Mouse (Mus musculus) limb, embryonic 14.5 days (tissue): Measurements from ENCODE around the gene Cnnm4. TPM values are rescaled to one million over a fixed set of nuclear protein-coding genes. Genes with fewer than 3 reads are reported as not detected.
"Not testable (repeated sequence)": the region's sequence is repeated elsewhere in the genome, so short reads cannot be mapped to it uniquely, and the experiment has no call there.

Experiments
- ATAC-seq: fragments of 200-750 bp; cut with Nextera tagmentation; 2 replicates; pipeline ENCODE4 v1.8.0; 2017; ENCODE audit warnings: low read depth, moderate number of reproducible peaks, moderate TSS enrichment; ENCODE audit not compliant: low FRiP score
- DNase-seq: peaks from one replicate; pipeline ENCODE4 v3.0.0-alpha.2; 2015; ENCODE audit warnings: low spot score
- H3K27ac ChIP-seq: fragments of 300-500 bp; sonication (generic); replicated peaks from 2 replicates; pipeline ENCODE4 v1.5.1; 2014; ENCODE audit warnings: low read depth, mild to moderate bottlenecking, low read length, moderate library complexity, mixed read lengths
- H3K27me3 ChIP-seq: fragments of 300-500 bp; sonication (generic); 2 replicates; pipeline ENCODE4 v1.6.1; 2014; ENCODE audit warnings: low read length, mixed read lengths; ENCODE audit not compliant: control insufficient read depth, insufficient read depth
- H3K36me3 ChIP-seq: fragments of 300-500 bp; sonication (generic); 2 replicates; pipeline ENCODE4 v1.6.1; 2014; ENCODE audit warnings: mild to moderate bottlenecking, low read length, moderate library complexity, mixed read lengths; ENCODE audit not compliant: control insufficient read depth, insufficient read depth
- H3K4me1 ChIP-seq: fragments of 300-500 bp; sonication (generic); 2 replicates; pipeline ENCODE4 v1.6.1; 2014; ENCODE audit warnings: antibody characterized with exemption, low read length, mixed read lengths; ENCODE audit not compliant: control insufficient read depth, insufficient read depth
- H3K4me2 ChIP-seq: fragments of 300-500 bp; sonication (generic); replicated peaks from 2 replicates; pipeline ENCODE4 v1.6.1; 2014; ENCODE audit warnings: low read depth, mild to moderate bottlenecking, low read length, moderate library complexity; ENCODE audit not compliant: severe bottlenecking
- H3K4me3 ChIP-seq: fragments of 300-500 bp; sonication (generic); replicated peaks from 2 replicates; pipeline ENCODE4 v1.5.1; 2014; ENCODE audit warnings: low read length
- H3K9ac ChIP-seq: fragments of 300-500 bp; sonication (generic); 2 replicates; pipeline ENCODE4 v1.6.1; 2014; ENCODE audit warnings: mild to moderate bottlenecking, low read depth, low read length, moderate library complexity; ENCODE audit not compliant: severe bottlenecking
- H3K9me3 ChIP-seq: fragments of 300-500 bp; sonication (generic); 2 replicates; pipeline ENCODE4 v1.6.1; 2016; ENCODE audit warnings: low read length; ENCODE audit not compliant: control insufficient read depth
- POLR2A ChIP-seq: fragments of 200-500 bp; IDR thresholded peaks from 2 replicates; pipeline ENCODE4 v1.8.0; 2012; ENCODE audit warnings: inconsistent platforms, mild to moderate bottlenecking, moderate library complexity, borderline replicate concordance; ENCODE audit not compliant: insufficient read depth, insufficient read length; ENCODE audit errors: extremely low read depth
- WGBS: fragments of 180-500 bp; shearing (Covaris S2); extraction: QIAGEN DNeasy Blood & Tissue Kit; methylation state at CpG from one replicate; pipeline ENCODE4 v1.1.7; 2014; 5-methylcytosine and 5-hydroxymethylcytosine counted together
- polyA plus RNA-seq, 2 experiments: library from polyadenylated mRNA; depleted of rRNA in 1 of 2; stranded (reverse) in 1 of 2; unstranded in 1 of 2; fragments of >200 nt; fragmentation: Nextera tagmentation in 1 of 2; extraction: Ambion mirVana in 1 of 2; gene quantifications; 2 replicates each; pipeline versions ENCODE4 v1.2.1 to v1.2.3; 2012 to 2014

The Cnnm4 gene
- polyA plus RNA-seq, 2 experiments, result 7.3 to 13.1 TPM

GRCm38 (mm10) chr1:36535477-36536396, 64.3 kb downstream of the Cnnm4 start:
- no peaks in the 10 kb centered on the region for H3K9me3 ChIP-seq
- no peak overlapping the region for H3K9ac ChIP-seq
- no peaks in the 10 kb centered on the region for H3K27me3 ChIP-seq
- TF ChIP-seq POLR2A, result no peak
- no peak overlapping the region for H3K27ac ChIP-seq
- H3K4me2 ChIP-seq, result no peak overlapping the region
- 84% methylated on average over 11 of the region's 11 CpGs for WGBS
- no peak for ATAC-seq
- H3K4me1 ChIP-seq, result no peaks in the 10 kb centered on the region
- H3K4me3 ChIP-seq, result no peak overlapping the region
- H3K36me3 ChIP-seq, result peaks cover 40% of the 10 kb centered on the region
- DNase-seq, result no peak

- Histone ChIP-seq H3K36me3 (peaks cover 42% of the 10 kb centered on the region), H3K4me1 (no peaks in the 10 kb centered on the region), H3K4me2 (no peak overlapping the region), H3K9ac (no peak overlapping the region), H3K4me3 (no peak overlapping the region), H3K9me3 (no peaks in the 10 kb centered on the region), H3K27ac (no peak overlapping the region), H3K27me3 (no peaks in the 10 kb centered on the region)
- 69% methylated on average over 8 of the region's 8 CpGs for WGBS
- no peak for TF ChIP-seq POLR2A
- ATAC-seq (no peak), DNase-seq (no peak)
These were observed 64.9 kb downstream of the Cnnm4 start for GRCm38 (mm10) chr1:36536397-36536728.

- H3K4me3 ChIP-seq, H3K9me3 ChIP-seq, H3K27ac ChIP-seq, H3K27me3 ChIP-seq, H3K4me2 ChIP-seq, H3K9ac ChIP-seq, H3K4me1 ChIP-seq, DNase-seq, ATAC-seq: not testable (repeated sequence)
- 94% methylated on average over 9 of the region's 9 CpGs for WGBS
- H3K36me3 ChIP-seq, result peaks cover 42% of the 10 kb centered on the region
These were observed 65.4 kb downstream of the Cnnm4 start, which contains the start of gene Ankrd23 for GRCm38 (mm10) chr1:36536783-36537182. Gene Ankrd23 (minus strand): TSS chr1:36536883.

DNA sequence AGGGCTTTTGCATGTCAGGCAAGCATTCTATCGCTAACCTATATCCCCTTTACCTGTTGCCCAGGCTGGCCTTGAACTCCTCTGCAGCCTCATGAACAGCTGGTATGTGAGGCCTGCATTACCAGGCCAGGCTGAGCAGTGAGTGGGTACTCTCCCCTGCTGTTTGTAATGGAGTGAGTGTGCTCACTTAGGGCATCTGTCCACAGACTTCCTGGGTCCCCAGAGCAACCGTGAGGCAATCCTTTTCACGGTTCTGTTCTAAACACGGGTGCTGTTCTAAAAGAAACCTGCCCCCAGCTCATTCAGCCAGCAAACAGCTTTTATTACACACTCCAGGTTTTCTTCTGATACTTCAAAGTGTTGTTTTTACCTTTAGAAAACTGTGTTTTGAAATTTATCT, 67.3 kb downstream of the Cnnm4 start:
- Histone ChIP-seq H3K27me3 (no peaks in the 10 kb centered on the region), H3K4me2 (no peak overlapping the region), H3K9ac (no peak overlapping the region), H3K9me3 (no peaks in the 10 kb centered on the region), H3K4me3 (no peak overlapping the region), H3K36me3 (peaks cover 38% of the 10 kb centered on the region), H3K27ac (no peak overlapping the region), H3K4me1 (no peaks in the 10 kb centered on the region)
- DNase-seq, result no peak
- no peak for TF ChIP-seq POLR2A
- 89% methylated on average over 4 of the region's 4 CpGs for WGBS
- no peak for ATAC-seq

GRCm38 (mm10) chr1:36539186-36539585, 67.8 kb downstream of the Cnnm4 start, which contains the start of gene Gm42417:
Gene Gm42417 (minus strand): TSS chr1:36539429.
- H3K9ac ChIP-seq, result no peak within 1 kb of the TSS
- no peaks in the 10 kb centered on the region for H3K9me3 ChIP-seq
- DNase-seq (no peak), ATAC-seq (no peak)
- H3K4me1 ChIP-seq, result no peaks in the 10 kb centered on the region
- no peaks in the 10 kb centered on the region for H3K27me3 ChIP-seq
- WGBS, result 48% methylated on average over 9 of the region's 9 CpGs
- H3K27ac ChIP-seq, result no peak within 1 kb of the TSS
- H3K36me3 ChIP-seq, result peaks cover 40% of the 10 kb centered on the region
- no peak for TF ChIP-seq POLR2A
- no peak within 1 kb of the TSS for H3K4me2 ChIP-seq
- H3K4me3 ChIP-seq, result no peak within 1 kb of the TSS

GRCm38 (mm10) chr1:36540132-36540531, 68.7 kb downstream of the Cnnm4 start:
- DNase-seq, result no peak
- no peak overlapping the region for H3K4me2 ChIP-seq
- H3K9me3 ChIP-seq, result no peaks in the 10 kb centered on the region
- H3K27ac ChIP-seq, result no peak overlapping the region
- no peak overlapping the region for H3K9ac ChIP-seq
- ATAC-seq, result peak; percentile 48
- H3K36me3 ChIP-seq, result peaks cover 40% of the 10 kb centered on the region
- TF ChIP-seq POLR2A, result no peak
- 87% methylated on average over 11 of the region's 11 CpGs for WGBS
- no peak overlapping the region for H3K4me3 ChIP-seq
- H3K4me1 ChIP-seq, result no peaks in the 10 kb centered on the region
- H3K27me3 ChIP-seq, result no peaks in the 10 kb centered on the region
